Comparison of ENCODE assay signal across 7 mouse cellular contexts in genomic region chr8:13208627-13209355, GRCm38 (mm10). TPM values are rescaled to one million over a fixed set of nuclear protein-coding genes. Genes with fewer than 3 reads are reported as not detected.
DNase-seq lines count a peak whose midpoint lies in the region; ATAC-seq lines count a peak whose summit lies in the region.

No protein-coding gene starts in this region.

- H3K27ac ChIP-seq in forebrain, embryonic 10.5 days = no peak overlapping the region

- peak; percentile 42 for DNase-seq in urinary bladder, postnatal 14 days (ENCODE audit: low spot score)
- no peak for DNase-seq in urinary bladder, postnatal 25 days (ENCODE audit: low spot score)
- DNase-seq in heart, postnatal 4 days = peak; percentile 67
- DNase-seq in cerebellum, postnatal 4 days (ENCODE audit: low spot score in 2 of 2) = no peak
- no peak for DNase-seq in forebrain, embryonic 10.5 days (ENCODE audit: extremely low spot score, low spot score)
- DNase-seq in cerebellum, adult 18-20 months = no peak

- no peak overlapping the region for H3K4me3 ChIP-seq in forebrain, embryonic 10.5 days

- WGBS in forebrain, embryonic 10.5 days = 56% methylated on average over 6 of the region's 6 CpGs

- H3K4me1 ChIP-seq in forebrain, embryonic 10.5 days = peaks cover 20% of the 10 kb centered on the region

- no peaks in the 10 kb centered on the region; the same call in 1 of the 2 replicates for H3K27me3 ChIP-seq in forebrain, embryonic 10.5 days (ENCODE audit: poor library complexity, severe bottlenecking)

- H3K36me3 ChIP-seq in forebrain, embryonic 10.5 days (replicated peaks) = no peaks in the 10 kb centered on the region

- ATAC-seq in common myeloid progenitor, adult 5-6 weeks (replicated peaks; ENCODE audit: low read depth, poor library complexity, severe bottlenecking) = peak; percentile 70

- H3K9me3 ChIP-seq in forebrain, embryonic 10.5 days = no peaks in the 10 kb centered on the region

RNA-seq across cellular contexts. Expression of gene Grtp1, which starts 8.4 kb away (rescaled TPM):
- total RNA-seq in common myeloid progenitor, adult 5-6 weeks (2017) = 0.27 TPM in 1 of 2 replicates, not detected in the other
- total RNA-seq in heart, postnatal 4 days (2021) = 1 to 10 TPM; 6.1 TPM
- polyA plus RNA-seq in forebrain, embryonic 10.5 days (2016; fragmentation: Nextera tagmentation; extraction: Ambion mirVana) = 19.5 and 21.5 TPM in 2 replicates

RNA-seq across cellular contexts. Expression of gene Adprhl1, which starts 45.2 kb away (rescaled TPM):
- not detected in 2 replicates for total RNA-seq in common myeloid progenitor, adult 5-6 weeks (2017)
- total RNA-seq in heart, postnatal 4 days (2021) = 100 to 1,000 TPM; 376 to 389 TPM
- polyA plus RNA-seq in forebrain, embryonic 10.5 days (2016; fragmentation: Nextera tagmentation; extraction: Ambion mirVana) = 0.16 TPM in 1 of 2 replicates, not detected in the other

RNA-seq across cellular contexts. Expression of gene Lamp1, which starts 49.8 kb away (rescaled TPM):
- 149 and 164 TPM in 2 replicates for total RNA-seq in common myeloid progenitor, adult 5-6 weeks (2017)
- total RNA-seq in heart, postnatal 4 days (2021) = 100 to 1,000 TPM; 282 to 294 TPM
- 182 and 190 TPM in 2 replicates for polyA plus RNA-seq in forebrain, embryonic 10.5 days (2016; fragmentation: Nextera tagmentation; extraction: Ambion mirVana)

Comparison
In these comparisons a context has a peak if more than half of its experiments do, and no peak if none do; other contexts are left out.
1. DNase-seq: peak in urinary bladder, postnatal 14 days (single experiment) and heart, postnatal 4 days (single experiment); none in urinary bladder, postnatal 25 days (single experiment), cerebellum, postnatal 4 days (0 of 2), forebrain, embryonic 10.5 days (single experiment) and cerebellum, adult 18-20 months (0 of 2).
2. RNA of gene Adprhl1, which starts 45.2 kb away (total RNA-seq): 376 to 389 TPM in heart, postnatal 4 days; not detected in common myeloid progenitor, adult 5-6 weeks; every median in the first group is over 100 times any median in the second.